Mouse (Mus musculus) erythroblast, embryonic 14.5 days (primary cell): ENCODE results near the gene Numb. TPM values are rescaled to one million over a fixed set of nuclear protein-coding genes. Genes with fewer than 3 reads are reported as not detected.

ENCODE experiments used
- H3K27me3 ChIP-seq: 2 replicates; pipeline ENCODE4 v1.6.1; 2012; ENCODE audit warnings: inconsistent platforms; ENCODE audit not compliant: control insufficient read depth
- H3K36me3 ChIP-seq: 2 replicates; pipeline ENCODE4 v1.6.1; 2012; ENCODE audit warnings: mild to moderate bottlenecking, inconsistent platforms; ENCODE audit not compliant: control insufficient read depth
- H3K4me1 ChIP-seq: 2 replicates; pipeline ENCODE4 v1.6.1; 2012; ENCODE audit warnings: inconsistent platforms; ENCODE audit not compliant: control insufficient read depth
- H3K4me3 ChIP-seq: replicated peaks from 2 replicates; pipeline ENCODE3; 2012; ENCODE audit warnings: moderate library complexity, mild to moderate bottlenecking, inconsistent platforms
- H3K9me3 ChIP-seq: 2 replicates; pipeline ENCODE4 v1.6.1; 2012; ENCODE audit warnings: low read length, inconsistent platforms, mixed read lengths; ENCODE audit not compliant: control insufficient read depth
- GATA1 ChIP-seq: IDR thresholded peaks from 2 replicates; pipeline ENCODE4 v1.6.1; 2012; ENCODE audit warnings: low read length, inconsistent platforms, mixed read lengths
- TAL1 ChIP-seq: IDR thresholded peaks from 3 replicates; pipeline ENCODE4 v1.6.1; 2012; ENCODE audit warnings: low read length, inconsistent platforms, mixed read lengths
- polyA plus RNA-seq: library from polyadenylated mRNA; stranded (reverse); fragments of >175 nt; gene quantifications from 2 replicates; pipeline ENCODE4 v1.2.3, GENCODE M21; 2012

The Numb gene
- polyA plus RNA-seq, 1 experiment: 0.85 TPM

DNA sequence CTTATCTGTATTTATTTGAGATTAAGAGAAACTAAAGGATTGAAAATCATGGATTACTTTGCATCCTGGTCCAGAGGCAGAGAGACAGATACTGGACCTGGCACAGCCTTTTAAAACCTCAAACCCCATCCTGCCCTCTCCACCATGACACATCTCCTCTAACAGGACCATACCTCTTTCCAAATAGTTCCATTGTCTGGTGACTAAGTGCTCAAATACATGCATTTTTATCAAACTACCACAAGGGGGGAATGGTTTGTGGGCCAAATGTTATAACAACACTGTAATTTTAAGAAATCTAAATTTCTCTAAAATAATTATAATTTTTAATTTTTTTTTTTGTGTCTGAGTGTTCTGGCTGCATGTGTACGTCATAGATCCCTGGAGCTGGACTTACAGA, 57.2 kb downstream of the Numb start:
- peaks cover 3% of the 10 kb centered on the region; the same call in 1 of the 2 replicates for H3K9me3 ChIP-seq
- no peak overlapping the region for H3K4me3 ChIP-seq
- H3K4me1 ChIP-seq: no peaks in the 10 kb centered on the region
- no peak for TF ChIP-seq GATA1
- TF ChIP-seq TAL1: no peak
- H3K36me3 ChIP-seq: no peaks in the 10 kb centered on the region; the same call in 1 of the 2 replicates
- no peaks in the 10 kb centered on the region for H3K27me3 ChIP-seq

DNA sequence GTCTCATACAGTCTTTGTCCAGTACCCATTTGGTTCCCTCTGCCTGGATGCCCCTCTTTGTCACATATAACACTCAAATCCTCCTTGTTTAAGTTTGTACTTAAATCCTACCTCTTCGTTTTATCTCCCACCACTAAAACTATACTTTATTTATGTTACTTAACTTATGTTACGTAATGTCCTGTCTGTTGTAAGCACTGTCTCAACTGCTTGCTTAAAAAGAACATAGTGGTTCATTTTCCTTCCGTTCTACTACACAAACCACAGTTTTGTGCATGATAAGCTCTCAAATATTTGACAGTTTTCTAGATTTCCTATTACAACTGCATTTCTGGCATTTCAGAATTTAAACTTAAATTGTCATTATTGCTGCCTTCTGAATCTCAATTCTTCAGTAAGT, 59.9 kb downstream of the Numb start:
- H3K4me3 ChIP-seq: no peak overlapping the region
- H3K9me3 ChIP-seq: peaks cover 3% of the 10 kb centered on the region; the same call in 1 of the 2 replicates
- H3K27me3 ChIP-seq: no peaks in the 10 kb centered on the region
- no peak for TF ChIP-seq GATA1
- TF ChIP-seq TAL1: no peak
- no peaks in the 10 kb centered on the region; the same call in 1 of the 2 replicates for H3K36me3 ChIP-seq
- no peaks in the 10 kb centered on the region for H3K4me1 ChIP-seq

DNA sequence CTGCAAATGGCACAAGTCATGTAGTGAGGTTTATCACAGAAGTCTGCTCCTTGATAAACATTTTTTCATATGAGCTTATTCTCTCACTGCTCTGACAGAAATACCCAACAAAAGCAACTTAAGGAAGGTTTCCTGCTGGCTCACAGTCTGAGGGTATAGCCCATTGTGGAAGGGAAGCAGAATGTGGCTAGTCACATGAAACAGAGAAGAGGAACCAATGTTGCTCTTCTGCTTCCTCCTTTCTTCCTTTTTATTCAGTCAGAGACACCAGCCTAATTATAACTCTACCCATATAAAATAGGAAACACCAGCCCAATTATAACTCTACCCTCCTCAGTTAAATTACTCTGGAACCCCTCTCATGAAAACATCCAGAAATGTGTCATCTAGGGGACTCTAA, 61.0 kb downstream of the Numb start:
- H3K9me3 ChIP-seq: peaks cover 3% of the 10 kb centered on the region; the same call in 1 of the 2 replicates
- no peaks in the 10 kb centered on the region; the same call in 1 of the 2 replicates for H3K36me3 ChIP-seq
- H3K27me3 ChIP-seq: no peaks in the 10 kb centered on the region
- TF ChIP-seq TAL1 (no peak), GATA1 (no peak)
- H3K4me3 ChIP-seq: no peak overlapping the region
- H3K4me1 ChIP-seq: no peaks in the 10 kb centered on the region

DNA sequence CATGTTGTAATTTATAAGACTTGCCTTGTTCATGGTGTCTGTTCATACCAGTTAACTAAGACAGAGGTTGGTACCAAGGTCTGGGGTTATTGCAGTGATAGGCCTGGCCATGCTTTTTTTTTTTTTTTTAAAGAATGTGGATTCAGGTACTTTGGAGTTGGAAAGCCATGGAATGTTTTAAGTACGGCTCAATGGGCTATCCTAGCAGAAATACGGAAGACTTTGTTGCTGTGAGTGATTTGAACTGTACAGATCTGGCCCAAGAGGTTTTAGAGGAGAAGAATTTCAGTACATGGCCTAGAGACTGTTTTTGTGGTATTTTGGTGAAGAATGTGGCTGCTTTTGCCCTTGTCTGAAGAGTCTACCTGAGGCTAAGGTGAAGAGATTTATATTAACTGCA, 63.7 kb downstream of the Numb start:
- Histone ChIP-seq H3K27me3 (no peaks in the 10 kb centered on the region), H3K4me3 (no peak overlapping the region), H3K4me1 (no peaks in the 10 kb centered on the region), H3K36me3 (no peaks in the 10 kb centered on the region; the same call in 1 of the 2 replicates), H3K9me3 (peaks cover 3% of the 10 kb centered on the region; the same call in 1 of the 2 replicates)
- TF ChIP-seq TAL1: no peak
- no peak for TF ChIP-seq GATA1

GRCm38 (mm10) chr12:83855211-83855610, 66.5 kb downstream of the Numb start:
- H3K4me1 ChIP-seq: no peaks in the 10 kb centered on the region
- TF ChIP-seq TAL1 (no peak), GATA1 (no peak)
- H3K4me3 ChIP-seq: no peak overlapping the region
- H3K9me3 ChIP-seq: no peaks in the 10 kb centered on the region
- no peaks in the 10 kb centered on the region for H3K27me3 ChIP-seq
- no peaks in the 10 kb centered on the region; the same call in 1 of the 2 replicates for H3K36me3 ChIP-seq

GRCm38 (mm10) chr12:83854281-83854680, 67.5 kb downstream of the Numb start:
- H3K27me3 ChIP-seq: no peaks in the 10 kb centered on the region
- TF ChIP-seq GATA1: no peak
- TF ChIP-seq TAL1: no peak
- no peak overlapping the region for H3K4me3 ChIP-seq
- no peaks in the 10 kb centered on the region for H3K9me3 ChIP-seq
- H3K36me3 ChIP-seq: no peaks in the 10 kb centered on the region; the same call in 1 of the 2 replicates
- no peaks in the 10 kb centered on the region for H3K4me1 ChIP-seq

DNA sequence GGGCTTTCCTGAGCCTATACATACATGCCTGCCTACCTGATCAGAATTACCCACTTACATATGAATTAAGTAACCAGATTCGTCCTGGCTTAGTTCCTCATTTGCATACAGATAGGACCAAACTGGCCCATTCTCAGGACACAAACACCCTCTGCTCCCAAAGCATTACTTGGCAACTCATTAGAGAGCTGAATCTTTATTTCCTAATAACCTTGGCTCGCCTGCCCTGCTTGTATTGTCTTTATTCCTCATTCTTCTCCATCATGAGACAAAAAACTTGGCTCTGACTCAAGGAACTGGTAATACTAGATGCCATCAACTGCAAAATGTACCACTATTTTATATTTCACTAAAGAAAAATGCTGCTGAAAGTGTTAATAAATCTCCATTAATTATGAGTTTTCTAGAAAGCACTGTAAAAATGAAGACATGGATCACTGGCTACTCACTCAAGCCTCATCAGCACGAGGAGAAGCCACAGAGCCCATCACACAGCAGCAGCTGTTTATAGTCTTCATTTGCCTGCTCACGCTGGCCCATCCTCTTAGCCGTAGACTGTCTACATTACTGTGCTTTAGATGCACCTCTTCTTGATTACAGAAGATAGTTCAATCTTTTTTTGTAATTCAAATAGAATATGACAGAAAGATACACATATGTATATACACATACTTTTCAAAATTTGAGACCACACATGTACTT, 69.1 kb downstream of the Numb start:
- H3K27me3 ChIP-seq: no peaks in the 10 kb centered on the region
- TF ChIP-seq TAL1 (no peak), GATA1 (no peak)
- H3K9me3 ChIP-seq: no peaks in the 10 kb centered on the region
- no peak overlapping the region for H3K4me3 ChIP-seq
- H3K4me1 ChIP-seq: no peaks in the 10 kb centered on the region; the same call in 1 of the 2 replicates
- H3K36me3 ChIP-seq: no peaks in the 10 kb centered on the region

GRCm38 (mm10) chr12:83850334-83850733, 71.4 kb downstream of the Numb start:
- H3K36me3 ChIP-seq: no peaks in the 10 kb centered on the region
- H3K4me3 ChIP-seq: no peak overlapping the region
- H3K27me3 ChIP-seq: no peaks in the 10 kb centered on the region
- H3K4me1 ChIP-seq: no peaks in the 10 kb centered on the region; the same call in 1 of the 2 replicates
- no peaks in the 10 kb centered on the region for H3K9me3 ChIP-seq
- TF ChIP-seq TAL1 (no peak), GATA1 (no peak)

DNA sequence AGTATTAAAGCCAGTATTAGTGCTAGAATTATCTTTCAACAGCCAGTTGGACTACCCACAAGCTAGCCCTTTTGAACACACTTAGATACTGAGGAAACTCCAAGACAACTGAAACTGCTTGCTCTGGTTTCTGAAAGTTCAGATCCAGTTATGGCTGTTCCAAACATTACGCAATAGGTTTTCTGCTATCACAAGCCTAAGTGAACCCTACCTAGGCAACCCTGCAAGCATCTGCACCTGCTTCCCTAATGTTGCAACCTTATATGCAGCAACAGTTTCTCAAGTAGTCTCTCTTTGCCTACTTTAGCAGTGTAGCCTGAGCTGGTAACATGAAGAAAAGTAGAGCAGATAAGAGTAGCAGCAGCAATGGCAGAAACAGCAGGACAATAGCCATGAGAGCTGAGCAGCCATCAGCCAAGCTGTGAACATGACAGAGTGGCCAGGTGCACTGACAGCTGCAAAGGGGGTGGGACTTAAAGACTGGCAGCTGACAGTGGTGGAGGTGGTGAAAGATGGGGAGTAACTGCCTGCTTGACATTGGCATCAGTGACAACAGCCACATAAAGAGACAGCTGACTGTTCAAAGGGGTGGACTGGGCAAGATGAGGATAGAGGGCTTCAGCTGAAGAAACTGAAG, 73.0 kb downstream of the Numb start:
- TF ChIP-seq GATA1 (no peak), TAL1 (no peak)
- Histone ChIP-seq H3K4me1 (no peaks in the 10 kb centered on the region; the same call in 1 of the 2 replicates), H3K27me3 (no peaks in the 10 kb centered on the region), H3K9me3 (no peaks in the 10 kb centered on the region), H3K36me3 (no peaks in the 10 kb centered on the region), H3K4me3 (no peak overlapping the region)
